ENCODE assay signal across 18 mouse cellular contexts in the genomic region with DNA sequence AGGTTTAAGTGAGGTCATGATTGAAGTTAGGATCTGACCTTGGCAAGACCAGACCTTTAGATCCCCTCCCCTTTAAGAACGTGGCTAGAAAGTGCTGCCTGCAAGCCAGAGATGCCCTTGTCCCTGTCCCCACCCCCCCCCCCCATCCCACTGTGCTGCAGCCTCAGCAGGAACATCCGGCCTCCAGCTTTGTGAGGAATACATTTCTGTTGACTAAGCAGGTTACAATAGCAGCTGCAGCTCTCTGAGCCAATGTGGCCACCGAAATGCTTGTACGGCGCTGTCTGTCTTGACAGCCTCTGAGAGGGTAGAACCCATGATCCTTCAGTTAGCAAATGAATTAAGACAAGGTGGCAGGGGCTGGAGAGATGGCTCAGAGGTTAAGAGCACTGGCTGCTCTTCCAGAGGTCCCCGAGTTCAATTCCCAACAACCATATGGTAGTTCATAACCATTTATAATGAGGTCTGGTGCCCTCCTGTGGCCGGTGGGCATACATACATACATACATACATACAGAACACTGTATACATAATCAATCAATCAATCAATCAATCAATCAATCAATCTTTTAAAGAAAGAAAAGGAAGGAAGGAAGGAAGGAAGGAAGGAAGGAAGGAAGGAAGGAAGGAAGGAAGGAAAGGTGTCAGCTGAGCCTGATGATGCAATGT. TPM values are rescaled to one million over a fixed set of nuclear protein-coding genes. Genes with fewer than 3 reads are reported as not detected.
DNase-seq lines count a peak whose midpoint lies in the region; ATAC-seq and TF ChIP-seq lines count a peak whose summit lies in the region.
"Had no signal": no experiment of that assay in that cellular context is flagged by ENCODE, and none has a peak within 500 bp of the region (broad histone marks: within the 10 kb centered on the region; RNA-seq: fewer than 3 reads in every experiment).

No protein-coding gene starts in this region.

- no peak overlapping the region for H3K27ac ChIP-seq in left cerebral cortex, adult 2 months
- no peak overlapping the region for H3K27ac ChIP-seq in CH12.LX (ENCODE audit: insufficient read depth, low read depth)
- H3K27ac ChIP-seq: forebrain, embryonic 13.5 days; hindbrain, embryonic 15.5 days; limb, embryonic 13.5 days; lung, embryonic 15.5 days; neural tube, embryonic 13.5 days; stomach, embryonic 15.5 days had no signal

- peak; percentile 33 for TF ChIP-seq CTCF in left cerebral cortex, adult 2 months (IDR thresholded peaks at IDR 0.05)
- TF ChIP-seq CTCF in CH12.LX (conservative IDR thresholded peaks at IDR 0.05 in 1 of 2, IDR thresholded peaks at IDR 0.05 in 1 of 2; ENCODE audit: low read depth in 2 of 2, low read length in 2 of 2), result peak in 1 of 2 experiments; percentile 61; a peak in 2 of 4 replicates

- dilution Hi-C loops in CH12.LX (cut with MboI; ENCODE audit: extremely low pct_ligation_motif_present, extremely low pct_unique_long_range_greater_than_20kb, low sequenced_read_pairs), result no loop called here

- peak; percentile 42 for TF ChIP-seq RAD21 in CH12.LX (IDR thresholded peaks at IDR 0.05; ENCODE audit: low read depth, low read length)

- H3K36me3 ChIP-seq in CH12.LX (replicated peaks in 1 of 2; ENCODE audit: control insufficient read depth in 1 of 2, insufficient read depth in 1 of 2, low read length in 1 of 2), result peaks cover 37 to 67% of the 10 kb centered on the region in 2 experiments
- H3K36me3 ChIP-seq: hindbrain, embryonic 15.5 days; limb, embryonic 13.5 days; lung, embryonic 15.5 days; neural tube, embryonic 13.5 days; stomach, embryonic 15.5 days had no signal

- intact Hi-C loops in left cerebral cortex, adult 2 months (cut with DNase I), result no loop called here

- H3K27me3 ChIP-seq in CH12.LX (replicated peaks), result no peaks in the 10 kb centered on the region

- no peaks in the 10 kb centered on the region for H3K9me3 ChIP-seq in CH12.LX (replicated peaks; ENCODE audit: low read length)
- H3K9me3 ChIP-seq: forebrain, embryonic 13.5 days; hindbrain, embryonic 15.5 days; limb, embryonic 13.5 days; lung, embryonic 15.5 days; neural tube, embryonic 13.5 days; stomach, embryonic 15.5 days had no signal

- no peaks in the 10 kb centered on the region for H3K79me2 ChIP-seq in CH12.LX (replicated peaks; ENCODE audit: control insufficient read depth, extremely low read depth, insufficient read depth, poor library complexity, severe bottlenecking)

- H3K4me2 ChIP-seq in CH12.LX (ENCODE audit: insufficient read depth, low read depth, poor library complexity, severe bottlenecking), result no peak overlapping the region
- H3K4me2 ChIP-seq: forebrain, embryonic 13.5 days; hindbrain, embryonic 15.5 days; limb, embryonic 13.5 days; lung, embryonic 15.5 days; neural tube, embryonic 13.5 days; stomach, embryonic 15.5 days had no signal

- no peak for TF ChIP-seq EP300 in CH12.LX (IDR thresholded peaks at IDR 0.05; ENCODE audit: low read length)

- ATAC-seq in CD4-positive, CD25-positive, alpha-beta regulatory T cell, adult 4 months, result no peak
- no peak for ATAC-seq in erythroid progenitor cell, adult 5-6 weeks (replicated peaks; ENCODE audit: low FRiP score, poor library complexity, severe bottlenecking)
- ATAC-seq: forebrain, embryonic 13.5 days; midbrain, embryonic 16.5 days had no signal

- no peak for TF ChIP-seq POLR2A in CH12.LX (IDR thresholded peaks at IDR 0.05; ENCODE audit: low read depth, low read length)

- in situ Hi-C loops in CH12.LX (cut with MboI; ENCODE audit: low pct_ligation_motif_present, low pct_unique_long_range_greater_than_20kb, low sequenced_read_pairs), result loop anchor here (5.0 to 10.0 kb wide), 2 partner anchors 64 to 137 kb away; no protein-coding TSS in a partner anchor

- H3K9ac ChIP-seq in CH12.LX (ENCODE audit: insufficient read depth, low read depth), result no peak overlapping the region
- H3K9ac ChIP-seq: forebrain, embryonic 13.5 days; hindbrain, embryonic 15.5 days; limb, embryonic 13.5 days; lung, embryonic 15.5 days; neural tube, embryonic 13.5 days; stomach, embryonic 15.5 days had no signal

- DNase-seq in CD4-positive, CD25-positive, alpha-beta regulatory T cell, adult 2 months (ENCODE audit: low read depth, low spot score), result peak; percentile 58
- no peak for DNase-seq in left cerebral cortex, adult 2 months (ENCODE audit: extremely low spot score in 1 of 2, low spot score in 2 of 2)
- no peak for DNase-seq in left cerebral cortex, adult 18-20 months (ENCODE audit: low spot score in 2 of 2)
- DNase-seq in CH12.LX (ENCODE audit: extremely low read depth) (no peak), ZHBTc4 (ENCODE audit: low read depth, low spot score) (peak; percentile 56)
- no peak for DNase-seq in right cerebral cortex, adult 18-20 months
- DNase-seq: cerebellum, adult 11-12 months; heart, postnatal 10 days; kidney, adult 8-10 months had no signal

- peaks cover 0 to 20% of the 10 kb centered on the region in 2 experiments; a peak in 2 of 4 replicates for H3K4me1 ChIP-seq in CH12.LX (ENCODE audit: control insufficient read depth in 1 of 2, insufficient read depth in 2 of 2)

- H3K4me3 ChIP-seq in left cerebral cortex, adult 2 months, result no peak overlapping the region
- no peak overlapping the region for H3K4me3 ChIP-seq in CH12.LX (replicated peaks in 1 of 3; ENCODE audit: low read depth in 2 of 3, low read length in 2 of 3, poor library complexity in 1 of 3)
- H3K4me3 ChIP-seq: forebrain, embryonic 13.5 days; hindbrain, embryonic 15.5 days; limb, embryonic 13.5 days; lung, embryonic 15.5 days; neural tube, embryonic 13.5 days; stomach, embryonic 15.5 days had no signal

TF ChIP-seq in CH12.LX, 34 proteins besides CTCF, POLR2A, EP300 and RAD21:
- TF ChIP-seq HCFC1 (IDR thresholded peaks at IDR 0.05; ENCODE audit: low read depth, low read length), result no peak
- TF ChIP-seq ZKSCAN1 (IDR thresholded peaks at IDR 0.05; ENCODE audit: borderline replicate concordance, low read depth, low read length), result no peak
- peak; percentile 40 for TF ChIP-seq SMC3 (IDR thresholded peaks at IDR 0.05; ENCODE audit: low read depth, low read length)
- TF ChIP-seq MAFK (IDR thresholded peaks at IDR 0.05; ENCODE audit: insufficient replicate concordance, low read length), result no peak

RNA-seq across cellular contexts. Expression of a gene that starts 32.7 kb away (rescaled TPM):
- 10 to 100 TPM; 21.4 to 36.6 TPM for polyA plus RNA-seq in CD4-positive, CD25-positive, alpha-beta regulatory T cell, adult 4 months (2017; shearing (Covaris generic))
- 10 to 100 TPM; 10.8 to 14.0 TPM for total RNA-seq in left cerebral cortex, adult 2 months (2021)
- 10 to 100 TPM; 11.9 to 15.1 TPM for total RNA-seq in left cerebral cortex, adult 18-20 months (2021)
- 24.4 and 26.1 TPM in 2 replicates for total RNA-seq in CH12.LX (2012; rRNA removed)
- total RNA-seq in CH12.LX (2014; rRNA removed), result 11.4 and 11.8 TPM in 2 replicates
- 26.7 and 30.9 TPM in 2 replicates for polyA plus RNA-seq in CH12.LX (2012; ENCODE audit: insufficient read length, low read depth)
- total RNA-seq in erythroid progenitor cell, adult 5-6 weeks (2015; ENCODE audit: low replicate concordance), result 2.1 and 7.6 TPM in 2 replicates
- total RNA-seq in erythroid progenitor cell, adult 5-6 weeks (2017; ENCODE audit: low replicate concordance), result 3.0 and 4.8 TPM in 2 replicates

Comparison
In these comparisons a context has a peak if more than half of its experiments do, and no peak if none do; other contexts are left out.
1. DNase-seq: peak in CD4-positive, CD25-positive, alpha-beta regulatory T cell, adult 2 months (single experiment) and ZHBTc4 (single experiment); none in left cerebral cortex, adult 2 months (0 of 2), left cerebral cortex, adult 18-20 months (0 of 2), CH12.LX (single experiment) and right cerebral cortex, adult 18-20 months (single experiment).